Mouse (Mus musculus): ENCODE measurements at regions not wholly inside any gene's neighbourhood (a gene's known extent, or its start where the extent isn't known, plus 50 kb on each side); places are given as distances from the start of the nearest gene placed in this dataset.

DNA sequence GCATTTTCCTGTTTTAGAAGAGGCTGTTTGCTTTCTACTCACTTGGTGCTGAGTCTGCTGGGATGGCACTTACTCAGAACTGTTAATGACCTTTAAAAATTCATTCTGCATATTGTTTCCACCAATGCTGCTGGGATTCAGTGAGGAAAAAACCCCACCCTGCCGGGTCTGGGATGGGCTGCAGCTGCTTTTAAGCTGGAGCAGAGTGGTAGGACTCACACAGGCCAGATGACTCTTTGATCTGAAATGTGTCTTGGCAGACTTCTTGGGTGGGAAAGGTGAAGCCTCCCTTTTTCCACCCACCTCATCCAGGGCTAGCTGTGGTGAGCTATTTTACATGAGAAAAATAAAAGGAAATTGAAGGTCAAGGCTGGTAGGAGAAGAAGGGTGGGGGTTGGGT, 56.4 kb upstream of the Ddhd1 start:
- ATAC-seq (replicated peaks in 1 of 2; ENCODE audit: insufficient read depth in 1 of 2, low FRiP score in 2 of 2, low TSS enrichment in 1 of 2, low read depth in 1 of 2, poor library complexity in 2 of 2, severe bottlenecking in 2 of 2): no peak

DNA sequence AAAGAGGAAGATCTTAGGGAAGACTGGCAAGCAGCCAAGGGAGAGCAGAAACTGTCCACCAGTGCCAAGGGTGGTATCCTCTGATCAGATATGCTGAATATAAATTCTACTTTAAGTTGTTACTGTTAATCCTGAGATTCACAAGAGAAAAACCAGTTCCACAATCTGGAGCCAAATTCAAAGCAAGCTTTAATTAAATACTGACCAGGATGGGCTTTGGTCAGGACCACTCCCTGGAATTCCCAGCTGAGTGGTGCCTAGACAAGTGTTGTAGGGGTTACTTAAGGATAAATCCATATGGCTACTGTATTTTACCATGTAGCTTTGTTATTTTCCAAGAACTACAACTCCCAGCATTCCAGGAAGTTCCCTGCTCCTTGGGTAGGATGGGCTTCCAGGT, 56.8 kb upstream of the Ddhd1 start:
- no peak for ATAC-seq (replicated peaks in 1 of 2; ENCODE audit: insufficient read depth in 1 of 2, low FRiP score in 2 of 2, low TSS enrichment in 1 of 2, low read depth in 1 of 2, poor library complexity in 2 of 2, severe bottlenecking in 2 of 2)

DNA sequence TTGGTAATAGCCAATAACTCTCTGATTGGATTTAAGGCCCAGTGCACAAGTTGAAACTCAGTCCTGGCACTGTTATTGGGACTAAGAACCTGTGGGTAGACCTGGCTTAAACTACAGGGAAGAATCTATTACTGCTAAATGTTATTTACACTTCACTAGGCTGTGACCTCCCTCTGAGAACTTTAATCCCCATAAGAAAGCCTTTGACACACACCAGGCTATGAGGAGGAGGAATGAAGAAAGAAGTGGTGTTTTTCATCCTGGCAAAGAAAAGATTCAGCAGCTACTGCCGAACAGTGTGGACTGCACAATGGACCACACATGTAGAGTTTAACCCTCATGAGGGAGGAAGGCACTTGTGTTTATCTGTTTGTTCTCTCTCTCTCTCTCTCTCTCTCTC, 58.2 kb upstream of the Ddhd1 start:
- ATAC-seq (replicated peaks in 1 of 2; ENCODE audit: insufficient read depth in 1 of 2, low FRiP score in 2 of 2, low TSS enrichment in 1 of 2, low read depth in 1 of 2, poor library complexity in 2 of 2, severe bottlenecking in 2 of 2): no peak

DNA sequence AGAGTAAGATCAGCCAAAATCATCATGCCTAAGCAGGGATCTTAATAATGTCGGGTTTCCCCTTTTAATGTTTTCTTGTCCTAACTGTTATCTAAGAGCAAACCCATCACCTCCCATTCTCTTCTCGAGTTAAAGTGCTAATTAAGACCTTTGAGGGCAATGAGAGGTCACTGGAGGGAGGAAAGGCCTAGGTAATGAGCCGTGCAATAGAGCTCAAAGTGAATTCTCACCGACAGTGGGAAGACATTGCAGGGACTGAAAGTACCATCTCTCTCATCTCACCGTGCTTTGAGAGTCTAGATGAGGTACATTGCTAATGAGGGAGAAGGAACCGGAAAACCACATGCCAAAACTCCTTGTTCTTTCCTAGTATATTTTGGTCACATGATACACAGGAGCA, 64.9 kb upstream of the Ddhd1 start:
- no peak for ATAC-seq (replicated peaks in 1 of 2; ENCODE audit: insufficient read depth in 1 of 2, low FRiP score in 2 of 2, low TSS enrichment in 1 of 2, low read depth in 1 of 2, poor library complexity in 2 of 2, severe bottlenecking in 2 of 2)

DNA sequence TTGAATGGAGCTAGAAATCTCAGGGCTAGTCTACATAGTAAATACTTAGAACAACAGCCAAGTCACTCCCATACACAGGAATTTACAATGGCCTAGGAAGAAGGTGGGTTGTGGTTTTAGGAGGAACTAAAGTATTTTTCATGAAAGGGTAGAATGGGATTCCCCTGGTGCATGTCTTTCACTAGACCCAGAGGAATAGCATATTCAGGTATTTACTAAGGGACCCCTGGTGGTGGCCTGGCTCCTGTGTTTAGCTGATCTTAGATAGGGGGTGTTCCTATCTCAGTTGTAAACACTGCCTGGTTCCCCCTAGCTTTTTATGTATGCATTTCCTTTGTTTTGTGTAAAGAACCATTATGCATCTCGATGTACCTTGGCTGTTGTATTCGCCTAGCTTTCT, 66.4 kb upstream of the Ddhd1 start:
- ATAC-seq (replicated peaks in 1 of 2; ENCODE audit: insufficient read depth in 1 of 2, low FRiP score in 2 of 2, low TSS enrichment in 1 of 2, low read depth in 1 of 2, poor library complexity in 2 of 2, severe bottlenecking in 2 of 2): no peak

DNA sequence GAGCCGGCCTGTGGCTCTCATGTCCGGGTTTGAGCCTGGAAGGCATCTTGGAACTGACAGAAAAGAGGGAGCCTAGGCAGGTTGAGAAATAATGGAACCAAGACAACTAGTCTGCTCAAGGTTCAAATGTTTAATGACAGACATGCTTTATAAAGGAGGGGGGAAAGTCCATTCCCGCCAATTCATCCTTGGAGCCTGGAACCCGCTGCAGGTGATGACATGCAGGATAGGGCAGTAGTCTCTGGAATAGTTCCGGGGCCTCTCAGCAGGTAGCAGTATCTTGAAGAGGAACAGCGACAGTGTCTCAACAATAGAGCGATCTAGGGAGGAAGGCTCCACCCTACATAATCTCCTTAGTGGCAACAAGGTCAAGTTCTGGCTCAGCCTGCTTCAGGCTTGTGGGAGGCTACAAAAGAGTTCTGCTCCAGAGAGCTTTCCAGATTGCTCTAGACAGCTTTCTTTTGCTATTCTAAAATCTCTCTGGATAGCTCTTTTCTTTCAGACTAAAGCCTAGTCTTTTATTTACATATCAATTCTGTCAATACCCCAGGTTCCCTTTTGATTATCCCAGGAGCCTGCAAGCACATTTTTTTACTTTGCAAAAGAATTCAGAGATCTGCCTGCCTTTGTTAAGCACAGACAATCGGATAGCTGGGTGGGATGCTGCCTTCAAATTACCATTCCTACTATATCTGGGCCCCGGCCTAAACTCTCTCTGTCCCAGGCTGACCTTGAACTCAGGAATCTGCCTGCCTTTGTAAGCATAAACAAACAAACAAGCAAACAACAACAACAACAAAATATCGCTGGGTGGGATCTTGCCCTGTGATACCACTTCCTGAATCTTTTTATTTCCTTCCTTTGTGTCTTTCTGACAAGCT, 76.8 kb upstream of the Ddhd1 start:
- ATAC-seq (replicated peaks in 1 of 2; ENCODE audit: insufficient read depth in 1 of 2, low FRiP score in 2 of 2, low TSS enrichment in 1 of 2, low read depth in 1 of 2, poor library complexity in 2 of 2, severe bottlenecking in 2 of 2): no peak

DNA sequence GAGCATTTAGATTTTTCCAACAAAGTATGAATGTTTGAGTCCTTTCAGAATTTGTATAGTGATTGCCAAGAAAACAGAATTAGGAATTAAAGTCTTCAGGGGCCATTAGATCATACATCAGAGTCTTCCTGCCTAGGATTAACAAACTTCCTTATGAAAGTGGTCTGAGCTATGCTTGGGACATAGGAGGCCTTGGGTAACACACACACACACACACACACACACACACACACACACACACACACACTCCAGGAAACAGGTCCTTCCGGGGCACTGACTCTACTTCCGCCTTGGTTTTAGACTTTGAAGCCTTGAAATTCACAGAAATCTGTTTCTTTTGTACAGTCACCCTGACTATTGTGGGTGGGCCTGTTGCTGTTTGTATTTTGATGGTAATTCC, 80.0 kb upstream of the Ddhd1 start:
- ATAC-seq (replicated peaks in 1 of 2; ENCODE audit: insufficient read depth in 1 of 2, low FRiP score in 2 of 2, low TSS enrichment in 1 of 2, low read depth in 1 of 2, poor library complexity in 2 of 2, severe bottlenecking in 2 of 2): peak; percentile 17 to 36; a peak in 1 of 4 replicates

DNA sequence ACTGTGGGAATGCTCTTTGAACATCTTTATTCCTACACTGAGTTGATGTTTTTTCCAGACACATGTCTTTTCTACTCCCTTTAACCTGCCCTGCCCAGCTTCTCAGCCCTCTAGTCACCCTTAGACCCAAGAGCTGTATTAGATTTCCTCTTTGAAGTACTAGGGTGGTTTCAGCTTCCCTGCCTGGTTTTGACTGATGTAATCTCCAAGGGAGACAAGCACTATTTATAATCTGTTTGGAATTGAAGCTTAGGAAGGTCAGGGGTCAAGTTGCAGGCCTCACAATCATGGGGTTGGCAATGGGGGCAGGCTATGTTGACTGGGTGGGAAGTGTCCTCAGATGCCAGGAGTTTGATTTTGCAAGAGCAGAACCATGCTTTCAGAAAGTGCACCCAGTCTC, 81.7 kb upstream of the Ddhd1 start:
- no peak for ATAC-seq (replicated peaks in 1 of 2; ENCODE audit: insufficient read depth in 1 of 2, low FRiP score in 2 of 2, low TSS enrichment in 1 of 2, low read depth in 1 of 2, poor library complexity in 2 of 2, severe bottlenecking in 2 of 2)

DNA sequence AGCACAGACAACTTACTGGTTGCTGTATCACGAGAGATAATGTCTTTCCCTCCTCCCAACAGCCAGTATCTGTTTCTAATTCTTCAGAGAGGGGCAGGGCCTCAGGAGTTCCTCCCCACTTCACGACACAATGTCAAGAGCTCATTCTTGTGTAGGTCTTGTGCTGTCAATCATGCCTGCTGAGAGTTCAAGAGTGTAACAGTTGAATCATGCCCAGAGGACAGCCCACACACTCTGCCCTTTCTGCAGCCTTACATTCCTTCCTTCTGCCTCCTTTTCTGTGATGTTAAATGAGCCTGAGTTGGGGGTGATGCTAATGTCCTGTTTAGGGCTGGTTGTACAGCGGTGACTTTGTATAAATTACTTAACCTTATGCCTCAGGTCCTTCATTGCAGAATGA, 82.7 kb upstream of the Ddhd1 start:
- no peak for ATAC-seq (replicated peaks in 1 of 2; ENCODE audit: insufficient read depth in 1 of 2, low FRiP score in 2 of 2, low TSS enrichment in 1 of 2, low read depth in 1 of 2, poor library complexity in 2 of 2, severe bottlenecking in 2 of 2)

DNA sequence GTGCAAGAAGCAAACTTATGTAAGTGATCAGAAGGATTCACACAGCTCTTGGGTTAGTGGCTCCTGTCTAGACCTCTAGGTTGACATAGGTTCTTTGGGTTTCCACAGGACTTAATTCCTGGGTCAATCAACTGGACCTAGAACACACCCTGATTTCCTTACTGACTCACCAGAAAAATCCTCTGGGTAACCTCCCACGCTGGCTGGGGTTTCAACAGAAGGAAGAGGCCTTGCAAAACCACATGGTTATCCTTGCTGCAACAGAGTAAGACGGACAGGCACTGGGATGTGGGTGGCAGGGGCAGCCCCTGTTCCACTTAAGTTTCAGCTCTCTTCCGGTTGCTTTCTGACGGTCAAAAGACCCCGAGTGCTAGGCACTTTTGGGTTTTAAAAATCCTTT, 88.2 kb upstream of the Ddhd1 start:
- ATAC-seq (replicated peaks in 1 of 2; ENCODE audit: insufficient read depth in 1 of 2, low FRiP score in 2 of 2, low TSS enrichment in 1 of 2, low read depth in 1 of 2, poor library complexity in 2 of 2, severe bottlenecking in 2 of 2): no peak

DNA sequence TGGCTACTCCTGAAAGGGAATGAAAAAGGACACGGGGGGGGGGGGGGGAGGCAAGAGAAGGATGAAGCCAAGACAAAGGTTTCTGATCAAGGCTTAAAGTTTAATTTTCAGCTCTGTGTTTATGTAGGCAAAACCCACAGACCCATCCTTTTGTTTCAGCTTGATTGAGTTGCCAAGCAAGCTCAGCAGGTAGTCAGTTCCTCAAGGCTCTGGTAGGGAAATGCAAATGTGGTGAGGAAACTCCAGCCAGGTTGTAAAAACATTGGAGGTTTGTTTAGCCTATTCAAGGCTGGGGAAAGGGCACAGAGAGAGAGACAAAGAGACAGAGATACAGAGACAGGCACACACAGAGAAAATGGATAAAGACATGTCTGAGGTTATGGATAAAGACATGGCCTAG, 99.4 kb upstream of the Ddhd1 start:
- no peak for ATAC-seq (replicated peaks in 1 of 2; ENCODE audit: insufficient read depth in 1 of 2, low FRiP score in 2 of 2, low TSS enrichment in 1 of 2, low read depth in 1 of 2, poor library complexity in 2 of 2, severe bottlenecking in 2 of 2)

DNA sequence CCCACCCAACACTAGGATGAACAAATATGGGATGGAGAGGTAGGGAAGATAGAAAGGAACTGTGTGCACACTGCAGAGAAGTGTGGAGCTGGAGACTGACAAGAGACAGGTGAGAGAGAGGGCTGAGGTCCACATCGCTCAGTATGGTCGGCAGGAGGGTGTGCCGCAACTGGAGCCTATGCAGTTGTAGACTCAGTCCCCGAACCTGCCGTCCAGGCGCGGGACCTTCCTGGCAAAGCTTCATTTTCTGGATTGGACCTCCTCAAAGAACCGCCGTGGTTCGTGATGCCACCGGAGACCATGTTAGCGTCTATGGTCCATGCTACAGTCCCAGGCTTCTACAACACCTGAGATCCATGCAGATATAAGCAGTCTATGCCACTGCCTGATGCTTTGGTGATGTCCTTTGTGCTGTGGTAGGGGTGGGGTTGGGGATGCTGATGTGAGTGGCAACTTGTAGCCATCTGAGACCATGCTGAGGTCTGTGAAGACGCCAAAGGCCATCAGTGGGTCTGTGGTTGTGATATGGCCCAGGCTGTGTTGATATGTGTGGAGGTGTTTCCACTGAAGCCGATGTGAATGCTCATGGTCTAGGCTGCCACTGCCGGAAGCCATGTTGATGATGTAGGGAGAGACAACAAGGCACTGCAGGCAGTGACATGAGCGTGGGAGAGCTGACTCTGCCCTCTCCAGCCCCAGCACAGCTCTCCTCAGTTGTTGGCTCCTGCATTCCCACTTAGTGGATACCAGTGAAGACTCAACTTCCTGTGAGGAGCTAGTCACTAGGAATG, 103.1 kb upstream of the Ddhd1 start:
- ATAC-seq (replicated peaks in 1 of 2; ENCODE audit: insufficient read depth in 1 of 2, low FRiP score in 2 of 2, low TSS enrichment in 1 of 2, low read depth in 1 of 2, poor library complexity in 2 of 2, severe bottlenecking in 2 of 2): no peak

DNA sequence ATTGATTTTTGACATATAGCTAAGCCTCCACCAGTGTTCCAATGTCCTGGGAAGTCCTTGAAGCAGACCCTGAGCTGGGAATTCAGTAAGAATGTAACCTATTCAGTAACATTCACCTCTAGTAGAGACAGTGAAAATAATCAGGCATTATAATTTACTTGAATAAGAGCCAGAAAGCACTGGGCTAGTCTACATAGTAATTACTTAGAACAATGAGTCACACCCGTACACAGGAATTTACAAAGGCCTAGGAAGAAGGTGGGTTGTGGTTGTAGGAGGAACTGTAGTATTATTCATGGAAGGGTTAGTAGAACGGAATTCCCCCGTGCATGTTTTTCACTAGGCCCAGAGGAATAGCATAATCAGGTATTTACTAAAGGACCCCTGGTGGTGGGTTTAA, 106.3 kb upstream of the Ddhd1 start:
- ATAC-seq (replicated peaks in 1 of 2; ENCODE audit: insufficient read depth in 1 of 2, low FRiP score in 2 of 2, low TSS enrichment in 1 of 2, low read depth in 1 of 2, poor library complexity in 2 of 2, severe bottlenecking in 2 of 2): no peak

DNA sequence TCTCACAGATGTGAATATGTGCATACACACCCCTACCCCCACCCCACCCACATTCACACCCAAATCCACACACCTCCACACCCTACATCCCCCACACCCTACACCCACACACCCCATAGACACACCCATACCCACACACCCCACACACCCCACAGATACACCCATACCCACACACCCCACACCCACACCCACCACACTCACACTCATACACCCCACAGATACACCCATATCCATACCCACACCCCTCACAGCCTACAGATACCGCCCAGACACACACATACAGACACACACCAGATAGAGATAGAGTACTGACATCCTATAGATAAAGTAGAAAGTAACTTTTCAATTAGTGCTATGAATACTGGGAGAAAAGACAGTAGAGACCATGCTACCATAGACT, 108.6 kb upstream of the Ddhd1 start:
- no peak for ATAC-seq (replicated peaks in 1 of 2; ENCODE audit: insufficient read depth in 1 of 2, low FRiP score in 2 of 2, low TSS enrichment in 1 of 2, low read depth in 1 of 2, poor library complexity in 2 of 2, severe bottlenecking in 2 of 2)

DNA sequence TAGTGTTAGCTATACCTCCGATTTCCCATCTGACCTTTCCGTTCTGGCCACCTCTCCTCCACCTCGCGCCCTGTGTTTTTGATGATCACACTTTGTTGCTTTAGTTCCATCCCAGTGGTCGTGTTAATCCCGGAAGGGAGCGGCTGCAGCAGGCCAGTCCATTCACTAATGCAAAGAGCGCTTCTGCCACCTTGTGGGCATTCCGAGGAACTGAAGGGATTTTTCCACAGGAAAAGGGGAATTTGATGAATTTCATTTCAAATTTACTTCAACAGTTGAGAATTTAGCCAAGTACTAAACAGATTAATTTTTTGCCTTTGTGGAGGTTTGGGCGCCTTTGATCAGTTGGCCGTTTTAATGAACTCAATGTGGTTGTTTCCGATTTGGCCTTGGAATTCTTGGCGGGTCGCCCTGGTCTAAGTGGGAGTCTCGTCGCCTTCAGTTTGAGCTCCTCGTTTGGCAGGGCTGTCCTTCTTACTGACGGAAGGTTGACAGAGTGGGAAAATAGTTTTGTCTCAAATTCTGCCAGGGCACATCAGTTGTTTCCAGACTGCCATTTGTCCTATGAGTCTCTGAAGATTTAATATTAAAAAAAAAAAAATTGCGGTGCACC, 114.8 kb upstream of the Ddhd1 start:
- peak in 1 of 2 experiments; percentile 48; a peak in 1 of 4 replicates for ATAC-seq (replicated peaks in 1 of 2; ENCODE audit: insufficient read depth in 1 of 2, low FRiP score in 2 of 2, low TSS enrichment in 1 of 2, low read depth in 1 of 2, poor library complexity in 2 of 2, severe bottlenecking in 2 of 2)

DNA sequence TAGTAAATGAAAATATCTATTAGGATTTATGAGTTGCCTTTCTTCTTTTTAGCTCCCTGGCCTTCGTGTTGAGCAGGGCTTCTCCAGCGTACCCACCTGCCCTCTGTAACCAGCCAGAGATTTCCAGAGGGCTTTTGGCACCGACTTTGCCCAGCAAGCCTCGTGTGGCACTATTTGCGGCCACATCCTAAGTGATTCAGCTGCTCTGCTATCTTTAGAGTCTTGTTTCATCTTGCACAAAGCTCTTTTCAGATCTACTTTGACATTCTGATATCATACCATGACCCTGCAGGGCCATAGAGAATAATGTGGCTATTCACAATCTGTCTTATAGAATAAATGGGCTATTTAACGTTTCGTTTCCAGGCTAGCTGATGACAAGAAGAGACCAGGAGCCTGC, 115.4 kb upstream of the Ddhd1 start:
- ATAC-seq (replicated peaks in 1 of 2; ENCODE audit: insufficient read depth in 1 of 2, low FRiP score in 2 of 2, low TSS enrichment in 1 of 2, low read depth in 1 of 2, poor library complexity in 2 of 2, severe bottlenecking in 2 of 2): no peak

DNA sequence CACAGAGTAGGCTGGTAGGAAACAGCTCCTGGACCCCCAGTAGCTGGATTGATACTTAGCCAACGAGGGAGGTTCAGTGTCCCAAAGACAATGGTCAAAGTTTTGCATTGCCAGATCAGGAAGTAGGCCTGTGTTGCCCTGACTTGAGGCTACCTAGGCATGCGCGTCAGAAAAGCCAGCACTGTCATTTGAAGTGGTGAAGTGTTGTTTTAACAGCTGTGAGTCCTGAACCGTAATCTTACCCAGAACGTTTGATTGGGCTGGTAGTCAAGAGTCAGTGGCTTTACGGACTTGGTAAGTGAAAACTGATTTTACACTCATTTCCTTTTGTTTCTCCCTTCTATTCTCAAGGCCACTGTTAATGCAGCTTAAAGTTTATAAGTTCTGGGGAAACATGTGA, 123.9 kb upstream of the Ddhd1 start:
- no peak for ATAC-seq (replicated peaks in 1 of 2; ENCODE audit: insufficient read depth in 1 of 2, low FRiP score in 2 of 2, low TSS enrichment in 1 of 2, low read depth in 1 of 2, poor library complexity in 2 of 2, severe bottlenecking in 2 of 2)

DNA sequence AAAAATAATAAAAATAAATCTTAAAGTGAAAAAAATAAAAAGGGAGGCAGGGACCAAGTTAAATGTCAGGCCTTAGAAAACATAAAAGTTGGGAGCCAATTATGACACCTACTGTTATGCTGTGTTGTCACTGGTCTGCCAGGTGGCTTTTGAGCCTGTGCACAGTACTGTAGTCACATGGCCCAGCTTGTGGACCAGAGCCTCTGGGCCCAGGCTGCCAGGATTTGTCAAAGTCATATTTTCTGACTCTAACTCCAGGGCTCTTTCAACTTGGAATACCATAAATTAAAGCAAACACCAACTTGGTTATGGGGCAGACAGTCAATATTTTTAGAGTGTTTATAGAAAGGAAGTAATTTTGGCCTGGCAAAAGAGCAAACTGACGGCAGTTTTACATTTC, 137.0 kb upstream of the Ddhd1 start:
- no peak for ATAC-seq (replicated peaks in 1 of 2; ENCODE audit: insufficient read depth in 1 of 2, low FRiP score in 2 of 2, low TSS enrichment in 1 of 2, low read depth in 1 of 2, poor library complexity in 2 of 2, severe bottlenecking in 2 of 2)

Data from hematopoietic stem cell, adult 5-6 weeks (primary cell).